Mouse (Mus musculus) G1E (cell line): Measurements from ENCODE around the gene Mcu.

Experiments used
- CTCF ChIP-seq: IDR thresholded peaks from 2 replicates; pipeline ENCODE4 v1.5.1; 2012; ENCODE audit warnings: low read depth, low read length, inconsistent platforms, mixed read lengths
- GATA1 ChIP-seq: IDR thresholded peaks from 2 replicates; pipeline ENCODE4 v1.6.1; 2012; ENCODE audit warnings: borderline replicate concordance, low read length, inconsistent platforms, mixed read lengths
- GATA2 ChIP-seq: IDR thresholded peaks from 2 replicates; pipeline ENCODE4 v1.6.1; 2012; ENCODE audit warnings: low read depth, low read length, inconsistent platforms, borderline replicate concordance
- POLR2AphosphoS5 ChIP-seq: IDR thresholded peaks from 2 replicates; pipeline ENCODE4 v1.6.1; 2012; ENCODE audit warnings: low read depth, low read length, inconsistent platforms; ENCODE audit not compliant: insufficient replicate concordance
- TAL1 ChIP-seq: conservative IDR thresholded peaks from 2 replicates; pipeline ENCODE4 v1.6.1; 2012; ENCODE audit warnings: low read depth, low read length, inconsistent platforms, mixed read lengths

DNA sequence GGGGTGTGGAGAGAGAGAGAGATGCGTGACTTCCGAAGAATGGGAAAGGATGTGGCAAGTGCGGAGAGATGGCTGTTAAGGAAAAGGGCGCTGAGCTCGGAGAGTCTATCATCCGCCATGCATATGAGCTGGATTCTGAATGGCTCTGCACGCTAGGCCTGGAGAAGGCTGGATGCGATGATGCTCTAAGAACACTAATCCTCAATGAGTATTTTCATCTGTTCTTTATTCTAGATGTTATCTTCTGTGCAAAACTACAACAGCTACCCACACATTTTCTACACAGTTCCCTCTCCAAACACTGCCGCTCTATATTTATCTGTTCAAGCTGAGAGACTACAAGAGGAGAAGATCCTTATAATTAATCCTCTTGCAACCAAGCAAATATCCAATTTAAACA is 25.9 kb downstream of the Mcu start:
- TF ChIP-seq CTCF, result no peak
- no peak for TF ChIP-seq GATA1
- TF ChIP-seq TAL1, result no peak
- no peak for TF ChIP-seq POLR2AphosphoS5
- no peak for TF ChIP-seq GATA2
